Comparison of ENCODE assay signal across 13 mouse cellular contexts in genomic region chr6:33884141-33884683, GRCm38 (mm10).
"Had no signal": no experiment of that assay in that cellular context is flagged by ENCODE, and none has a peak within 500 bp of the region (broad histone marks: within the 10 kb centered on the region; RNA-seq: fewer than 3 reads in every experiment).

No protein-coding gene starts in this region.

- H3K4me3 ChIP-seq: limb, embryonic 15.5 days; megakaryocyte, embryonic 14.5 days; midbrain, embryonic 13.5 days; stomach, embryonic 15.5 days had no signal

- DNase-seq: kidney, adult 9 months; kidney, postnatal 10 days; kidney, postnatal 4 days; lung, adult 18-20 months; lung, postnatal 10 days; right cerebral cortex, postnatal 14 days; thymus, postnatal 36 days had no signal

- H3K27ac ChIP-seq: limb, embryonic 15.5 days; liver, embryonic 14.5 days; macrophage; midbrain, embryonic 13.5 days; stomach, embryonic 15.5 days had no signal

- H3K36me3 ChIP-seq: limb, embryonic 15.5 days; midbrain, embryonic 13.5 days; stomach, embryonic 15.5 days had no signal

- H3K27me3 ChIP-seq: limb, embryonic 15.5 days; megakaryocyte, embryonic 14.5 days; midbrain, embryonic 13.5 days; stomach, embryonic 15.5 days had no signal

- H3K4me2 ChIP-seq: limb, embryonic 15.5 days; midbrain, embryonic 13.5 days; stomach, embryonic 15.5 days had no signal

- H3K9ac ChIP-seq: limb, embryonic 15.5 days; liver, embryonic 14.5 days; midbrain, embryonic 13.5 days; stomach, embryonic 15.5 days had no signal

- H3K9me3 ChIP-seq: limb, embryonic 15.5 days; megakaryocyte, embryonic 14.5 days; midbrain, embryonic 13.5 days; stomach, embryonic 15.5 days had no signal

- H3K4me1 ChIP-seq: stomach, embryonic 15.5 days had no signal

- ATAC-seq: midbrain, embryonic 13.5 days had no signal
